Mouse (Mus musculus) embryonic fibroblast, embryonic 13.5 days (primary cell): Measurements from ENCODE around the gene Ttll6.

Experiments used
- CTCF ChIP-seq: IDR thresholded peaks from 2 replicates; pipeline ENCODE4 v1.5.1; 2011; ENCODE audit warnings: mild to moderate bottlenecking, control low read depth, low read length, moderate library complexity, borderline replicate concordance; ENCODE audit not compliant: insufficient read depth
- POLR2A ChIP-seq: IDR thresholded peaks from 2 replicates; pipeline ENCODE4 v1.6.1; 2011; ENCODE audit warnings: low read depth, mild to moderate bottlenecking, control low read depth, low read length, moderate library complexity

GRCm38 (mm10) chr11:96191132-96191531 lies 57.5 kb downstream of the Ttll6 start:
- TF ChIP-seq CTCF = no peak
- TF ChIP-seq POLR2A = no peak
